Mouse (Mus musculus) small intestine, adult 2 months (tissue): Measurements from ENCODE around the gene Asxl1. TPM values are rescaled to one million over a fixed set of nuclear protein-coding genes. Genes with fewer than 3 reads are reported as not detected.

ENCODE experiments used
- H3K27ac ChIP-seq: fragments of 200-500 bp; 2 replicates; pipeline ENCODE4 v1.5.1; 2012; ENCODE audit warnings: low read depth, low read length, control low read depth, inconsistent platforms; ENCODE audit not compliant: insufficient read depth
- H3K27me3 ChIP-seq: fragments of 200-500 bp; 2 replicates; pipeline ENCODE4 v1.6.1; 2012; ENCODE audit warnings: mild to moderate bottlenecking, moderate library complexity, low read length, inconsistent platforms; ENCODE audit not compliant: control insufficient read depth, insufficient read depth
- H3K36me3 ChIP-seq: fragments of 200-500 bp; 2 replicates; pipeline ENCODE4 v1.6.1; 2012; ENCODE audit warnings: mild to moderate bottlenecking, low read length, control low read depth, inconsistent platforms; ENCODE audit not compliant: control insufficient read depth, insufficient read depth
- H3K4me1 ChIP-seq: fragments of 200-500 bp; 2 replicates; pipeline ENCODE4 v1.6.1; 2012; ENCODE audit warnings: low read length, inconsistent platforms, mixed read lengths; ENCODE audit not compliant: control insufficient read depth, insufficient read depth, insufficient read length
- H3K4me3 ChIP-seq: fragments of 200-500 bp; 2 replicates; pipeline ENCODE4 v1.5.1; 2012; ENCODE audit warnings: low read depth, mild to moderate bottlenecking, control low read depth, inconsistent platforms, low read length, moderate library complexity
- CTCF ChIP-seq: fragments of 200-500 bp; IDR thresholded peaks from 2 replicates; pipeline ENCODE4 v1.5.1; 2012; ENCODE audit warnings: low read depth, mild to moderate bottlenecking, control low read depth, inconsistent platforms, low read length, moderate library complexity, mixed read lengths; ENCODE audit not compliant: insufficient replicate concordance, insufficient read length; ENCODE audit errors: extremely low read depth
- POLR2A ChIP-seq: fragments of 200-500 bp; IDR thresholded peaks from 2 replicates; pipeline ENCODE4 v1.6.1; 2012; ENCODE audit warnings: low read depth, mild to moderate bottlenecking, control low read depth, inconsistent platforms, low read length, moderate library complexity
- WGBS: fragments of 180-500 bp; shearing (Covaris S2); methylation state at CpG from one replicate; pipeline ENCODE4 v1.1.7; 2018; 5-methylcytosine and 5-hydroxymethylcytosine counted together
- polyA plus RNA-seq: library from polyadenylated mRNA; depleted of rRNA; stranded (reverse); fragments of >200 nt; gene quantifications from 2 replicates; pipeline ENCODE4 v1.2.3, GENCODE M21; 2012; rRNA removed

Gene Asxl1
- polyA plus RNA-seq, 1 experiment, result 6.7 TPM

GRCm38 (mm10) chr2:153448519-153448918 lies 102.9 kb downstream of the Asxl1 start:
- TF ChIP-seq CTCF (no peak), POLR2A (no peak)
- no peaks in the 10 kb centered on the region for H3K27me3 ChIP-seq
- H3K36me3 ChIP-seq, result no peaks in the 10 kb centered on the region
- 87% methylated on average over 6 of the region's 6 CpGs for WGBS
- no peak overlapping the region for H3K4me3 ChIP-seq
- peaks cover 4% of the 10 kb centered on the region; the same call in 1 of the 2 replicates for H3K4me1 ChIP-seq
- H3K27ac ChIP-seq, result no peak overlapping the region

Other genes with a start within 250 kb of the Asxl1 start
- 16.8 and 31.9 TPM in 2 replicates for gene Hck, start 237.4 kb upstream of the Asxl1 start, polyA plus RNA-seq
- gene Tm9sf4, start 184.5 kb upstream of the Asxl1 start, polyA plus RNA-seq, result 18.3 and 27.9 TPM in 2 replicates
- gene Tspyl3, start 120.4 kb upstream of the Asxl1 start, polyA plus RNA-seq, result 1.7 and 2.4 TPM in 2 replicates
- gene Plagl2, start 104.4 kb upstream of the Asxl1 start, polyA plus RNA-seq, result 8.4 and 13.6 TPM in 2 replicates
- 10.5 and 20.4 TPM in 2 replicates for gene Pofut1, start 104.3 kb upstream of the Asxl1 start, polyA plus RNA-seq
- 2.8 and 4.9 TPM in 2 replicates for gene Kif3b, start 54.4 kb upstream of the Asxl1 start, polyA plus RNA-seq
- not detected in 2 replicates for gene 4930404H24Rik, start 147.0 kb downstream of the Asxl1 start, polyA plus RNA-seq
- gene Nol4l, start 184.1 kb downstream of the Asxl1 start, polyA plus RNA-seq, result 23.5 and 47.5 TPM in 2 replicates